Mouse (Mus musculus) heart, adult 9 months (tissue): Measurements from ENCODE around the gene Mmp2.
"Not testable (repeated sequence)": the region's sequence is repeated elsewhere in the genome, so short reads cannot be mapped to it uniquely, and the experiment has no call there.

Experiments
- DNase-seq, 2 experiments: peaks; one replicate each; pipeline ENCODE4 v3.0.0; 2022; ENCODE audit warnings: low spot score in 2 of 2

The Mmp2 gene

DNA sequence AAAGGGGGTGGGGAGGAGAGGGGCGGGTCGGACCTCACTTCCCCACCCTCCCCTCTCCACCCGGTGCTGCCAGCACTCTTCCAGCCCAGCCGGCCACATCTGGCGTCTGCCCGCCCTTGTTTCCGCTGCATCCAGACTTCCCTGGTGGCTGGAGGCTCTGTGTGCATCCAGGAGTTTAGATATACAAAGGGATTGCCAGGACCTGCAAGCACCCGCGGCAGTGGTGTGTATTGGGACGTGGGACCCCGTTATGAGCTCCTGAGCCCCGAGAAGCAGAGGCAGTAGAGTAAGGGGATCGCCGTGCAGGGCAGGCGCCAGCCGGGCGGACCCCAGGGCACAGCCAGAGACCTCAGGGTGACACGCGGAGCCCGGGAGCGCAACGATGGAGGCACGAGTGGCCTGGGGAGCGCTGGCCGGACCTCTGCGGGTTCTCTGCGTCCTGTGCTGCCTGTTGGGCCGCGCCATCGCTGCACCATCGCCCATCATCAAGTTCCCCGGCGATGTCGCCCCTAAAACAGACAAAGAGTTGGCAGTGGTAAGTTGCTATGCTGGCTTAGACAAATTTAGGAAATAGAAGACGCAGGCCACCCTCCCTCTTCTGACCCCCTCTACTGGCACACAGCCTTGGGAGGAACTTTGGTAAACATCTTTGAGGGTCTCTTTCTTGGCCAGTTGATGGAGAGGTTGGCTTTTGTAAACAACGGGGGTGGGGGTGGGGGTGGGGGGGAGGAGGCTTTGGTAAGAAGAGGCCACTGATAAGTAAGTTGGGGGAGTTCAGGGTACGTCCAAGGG, at the start of gene Mmp2:
TSS of gene Mmp2 (plus strand) at position 49 of the 792 bp plus-strand sequence.
- peak; percentile 77 to 79 for DNase-seq

DNA sequence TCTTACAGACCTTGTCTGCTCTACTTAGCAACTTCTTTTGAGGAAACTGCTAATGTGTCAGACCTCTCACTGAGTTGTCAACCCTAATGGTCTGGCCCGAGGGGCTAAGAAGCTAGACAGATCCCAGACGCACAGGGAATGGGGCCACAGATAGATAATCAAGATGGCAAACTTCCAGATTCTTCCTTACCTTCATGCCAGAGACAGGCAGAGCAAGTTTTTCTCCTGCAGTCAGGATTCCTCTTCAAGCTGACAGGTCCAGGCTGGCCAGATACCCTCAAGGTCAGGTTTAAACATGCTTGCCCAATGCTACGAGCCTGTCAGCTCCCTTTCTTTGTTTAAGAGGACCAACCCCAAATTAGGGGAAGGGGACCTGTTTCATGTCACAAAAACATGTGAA, 46.1 kb upstream of the Mmp2 start:
- DNase-seq = no peak

DNA sequence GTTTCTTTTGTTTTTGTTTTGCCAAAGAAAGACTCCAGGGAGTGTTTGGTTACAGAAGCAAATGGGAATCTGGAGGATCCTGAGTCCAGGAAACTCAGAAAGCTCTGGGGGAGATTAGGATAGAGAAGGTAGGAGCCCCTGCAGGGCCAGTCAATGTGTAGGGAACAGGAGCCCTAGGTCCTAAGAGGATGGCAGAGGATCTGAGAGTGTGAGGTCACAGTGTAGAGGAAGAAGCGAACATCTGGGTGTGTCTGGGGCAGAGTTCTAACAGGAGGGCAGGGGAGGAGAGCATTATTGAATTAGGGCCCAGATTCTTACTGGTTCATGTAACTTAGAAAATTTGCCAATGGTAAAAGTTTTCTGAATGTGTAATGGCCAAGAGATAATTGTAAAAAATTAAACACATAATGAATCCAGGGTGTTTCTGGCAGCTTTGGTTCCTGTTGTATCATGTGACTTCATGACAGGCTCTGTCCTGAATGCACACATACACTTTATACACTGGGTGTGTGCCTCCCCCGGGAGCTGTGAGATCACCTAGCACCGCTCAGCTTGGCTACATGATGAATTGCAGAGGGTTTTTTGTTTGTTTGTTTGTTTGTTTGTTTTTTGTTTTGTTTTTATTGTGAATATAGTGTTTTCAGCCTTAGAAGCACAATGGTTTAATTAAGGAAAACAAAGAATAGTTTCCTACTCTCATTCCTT, 43.0 kb upstream of the Mmp2 start:
- DNase-seq = peak in 1 of 2 experiments; percentile 5

DNA sequence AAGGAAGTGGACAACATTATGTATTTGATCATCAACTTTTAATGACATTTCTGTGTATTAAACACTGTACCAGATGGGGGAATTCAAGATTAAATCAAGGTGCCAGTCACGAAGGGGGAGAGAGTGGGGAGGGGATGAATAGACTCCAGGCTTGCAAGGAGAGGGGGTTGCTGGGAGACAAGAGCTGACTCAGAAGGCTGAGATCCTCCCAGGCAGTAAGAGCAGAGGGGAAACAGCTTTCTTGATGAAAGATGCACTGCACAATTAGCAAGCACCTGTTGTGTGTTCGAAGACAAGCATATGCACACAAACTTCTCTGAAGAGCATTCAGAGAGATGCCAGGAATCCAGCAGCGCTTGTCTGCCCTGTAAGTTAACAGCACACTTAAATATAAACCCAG, 36.3 kb upstream of the Mmp2 start:
- no peak for DNase-seq

DNA sequence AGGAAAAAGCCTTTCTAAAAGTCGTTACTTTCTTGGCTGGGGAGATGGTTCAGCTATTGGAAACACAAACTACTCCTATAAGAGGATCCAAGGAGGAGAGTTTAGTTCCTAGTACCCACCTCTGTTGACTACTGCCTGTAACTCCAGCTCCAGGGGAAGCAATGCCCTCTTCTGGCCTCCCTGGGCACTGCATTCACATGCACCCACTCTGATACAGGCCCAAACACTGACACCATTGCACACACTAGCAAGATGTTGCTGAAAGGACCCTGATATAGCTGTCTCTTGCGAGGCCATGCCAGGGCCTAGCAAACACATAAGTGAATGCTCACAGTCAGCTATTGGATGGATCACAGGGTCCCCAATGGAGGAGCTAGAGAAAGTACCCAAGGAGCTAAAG, 35.1 kb upstream of the Mmp2 start:
- not testable (repeated sequence) for DNase-seq

DNA sequence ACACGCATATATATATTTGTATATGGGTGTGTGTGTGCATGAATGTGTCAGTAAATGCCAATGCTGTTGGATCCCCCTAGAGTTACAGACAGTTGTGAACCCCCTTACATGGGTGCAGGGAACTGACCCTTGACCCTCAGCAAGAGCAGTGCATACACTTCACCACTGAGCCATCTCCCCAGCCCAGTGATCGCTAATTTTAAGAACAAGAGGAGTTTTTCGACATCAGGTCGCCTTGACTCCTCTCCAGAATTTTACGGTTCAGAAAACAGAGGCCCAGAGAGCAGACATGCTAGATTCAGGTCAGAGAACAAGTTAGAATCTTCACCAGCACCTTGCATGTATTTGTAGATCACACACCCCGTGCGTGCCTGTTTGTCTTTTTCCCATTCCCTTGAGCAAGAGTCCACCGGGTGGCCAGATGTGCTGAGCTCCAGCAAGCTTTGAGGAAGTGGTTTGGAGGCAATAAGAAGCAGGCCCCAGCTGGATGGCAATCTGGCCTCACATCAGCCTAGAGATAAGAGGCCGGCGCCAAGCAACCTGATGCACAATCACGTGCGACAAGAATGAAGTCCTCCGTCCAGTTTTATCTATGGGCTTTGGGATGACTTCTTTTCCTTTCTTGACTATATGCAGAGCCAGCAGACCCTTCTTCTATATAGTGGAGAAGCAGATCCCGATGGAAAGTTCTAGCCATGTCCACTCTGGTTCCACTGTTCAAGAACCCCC, 33.1 kb upstream of the Mmp2 start:
- no peak for DNase-seq

DNA sequence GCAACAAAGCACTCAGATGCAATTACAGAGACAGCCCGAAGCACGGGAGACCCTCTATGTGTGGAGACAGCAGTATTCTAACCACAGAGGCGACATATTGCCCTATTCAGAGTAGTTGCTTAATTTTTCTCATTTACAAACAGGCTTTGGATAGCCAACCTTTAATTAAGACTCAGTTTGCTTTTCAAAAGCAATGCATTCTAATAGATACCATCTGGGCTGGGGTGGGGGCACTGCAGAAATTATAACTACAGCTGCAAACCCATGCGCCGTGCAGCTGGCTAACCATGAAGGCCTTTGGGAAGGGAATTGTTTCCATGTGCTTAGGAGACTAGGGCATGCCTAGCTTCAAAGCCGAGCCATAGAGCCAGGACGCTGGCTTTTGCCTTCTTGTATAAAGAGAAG, 29.6 kb upstream of the Mmp2 start:
- DNase-seq = no peak

DNA sequence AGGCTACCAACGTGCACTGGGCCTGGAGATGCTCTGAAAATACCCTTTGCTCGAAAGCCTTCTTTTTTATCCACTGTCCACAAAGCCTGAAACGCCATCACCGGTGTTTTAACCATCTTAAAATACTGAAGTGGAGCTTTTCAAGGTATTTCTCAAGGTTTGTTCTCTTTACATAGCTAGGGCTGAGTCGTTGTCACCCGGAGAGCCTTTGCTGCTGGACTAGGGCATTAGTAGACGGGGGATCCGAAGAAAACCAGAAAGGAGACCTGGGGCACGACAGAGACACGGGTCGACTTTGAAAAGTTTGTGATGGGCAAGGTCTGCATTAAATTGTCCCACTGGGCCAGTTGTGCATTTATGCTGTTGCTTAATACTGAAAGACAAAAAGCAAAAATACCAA, 27.7 kb upstream of the Mmp2 start:
- no peak for DNase-seq

DNA sequence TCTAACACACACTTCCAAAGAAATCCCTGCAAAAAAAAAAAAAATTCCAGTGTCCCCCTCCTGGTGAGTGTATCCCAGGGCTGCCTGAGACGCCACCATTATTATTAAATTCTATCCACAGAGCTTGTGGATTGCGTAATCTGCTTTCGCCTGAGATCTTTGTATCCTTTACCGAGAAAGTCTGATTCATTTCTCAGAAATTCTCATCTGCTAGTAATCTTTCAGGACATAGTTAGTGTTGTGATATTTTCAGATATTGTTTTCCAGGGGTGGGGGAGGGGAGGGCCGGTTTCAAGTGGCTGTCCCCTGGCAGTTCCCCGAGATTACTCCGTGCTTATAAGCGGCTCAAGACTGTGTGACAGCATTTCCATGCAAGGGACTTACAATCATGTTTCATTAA, 25.9 kb upstream of the Mmp2 start:
- DNase-seq = peak in 1 of 2 experiments; percentile 28

DNA sequence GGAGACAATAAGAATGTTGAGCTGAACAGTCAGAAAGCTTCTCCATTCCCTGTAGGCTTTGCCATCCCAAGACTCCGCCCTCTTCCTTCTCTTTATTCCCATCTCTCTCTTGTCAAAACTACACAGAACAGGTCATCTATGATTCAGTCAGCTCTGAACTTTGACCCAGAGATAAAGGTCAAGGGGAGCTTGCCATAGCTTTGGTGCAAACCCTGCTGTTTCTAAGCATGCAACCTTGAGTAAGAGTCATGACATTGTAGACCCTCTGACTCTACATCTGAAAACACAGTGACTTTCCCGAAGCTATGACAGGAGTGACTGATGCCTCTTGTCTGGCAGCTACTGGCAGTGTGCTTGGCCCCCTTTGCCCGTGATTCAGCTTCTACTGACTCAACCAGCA, 24.5 kb upstream of the Mmp2 start:
- DNase-seq = no peak

DNA sequence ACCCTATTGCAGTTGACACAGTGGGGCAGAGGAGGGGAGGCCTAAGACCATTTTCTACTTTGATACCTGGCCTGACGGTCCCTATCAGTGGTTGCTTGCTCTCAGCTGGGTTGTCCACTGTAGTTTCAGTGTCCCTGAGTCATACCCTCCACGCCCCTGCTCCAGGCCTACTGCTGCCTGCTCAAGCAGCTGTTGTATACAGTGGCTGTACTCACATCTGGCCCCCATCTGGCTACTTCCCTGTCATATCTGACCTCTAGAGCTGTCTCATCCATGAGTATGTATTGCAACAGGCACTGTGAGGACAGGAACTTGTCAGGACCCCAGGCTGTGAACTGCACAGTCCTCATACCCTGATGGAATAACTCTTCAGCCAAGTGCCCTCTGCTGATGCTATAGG, 14.3 kb upstream of the Mmp2 start:
- DNase-seq = no peak

DNA sequence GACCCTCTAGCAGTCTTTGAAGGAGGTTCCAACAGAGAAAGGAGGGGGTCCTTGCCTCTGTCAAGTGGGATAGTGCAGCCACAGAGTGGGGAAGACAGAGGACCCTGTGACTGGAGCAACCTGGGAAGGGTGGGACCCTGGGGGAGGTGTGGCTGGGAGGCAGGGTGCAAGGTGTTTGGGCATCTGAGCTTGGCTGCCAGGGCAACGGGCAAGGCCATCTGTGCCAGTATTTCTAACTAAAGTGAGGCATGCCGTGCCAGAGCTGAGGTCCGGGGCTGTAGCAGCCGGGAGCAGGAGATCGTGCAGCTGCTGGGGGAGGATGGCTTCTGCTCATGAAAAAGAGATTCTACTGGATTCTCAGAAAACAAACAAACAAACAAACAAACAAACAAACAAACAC, 11.4 kb upstream of the Mmp2 start:
- no peak for DNase-seq

DNA sequence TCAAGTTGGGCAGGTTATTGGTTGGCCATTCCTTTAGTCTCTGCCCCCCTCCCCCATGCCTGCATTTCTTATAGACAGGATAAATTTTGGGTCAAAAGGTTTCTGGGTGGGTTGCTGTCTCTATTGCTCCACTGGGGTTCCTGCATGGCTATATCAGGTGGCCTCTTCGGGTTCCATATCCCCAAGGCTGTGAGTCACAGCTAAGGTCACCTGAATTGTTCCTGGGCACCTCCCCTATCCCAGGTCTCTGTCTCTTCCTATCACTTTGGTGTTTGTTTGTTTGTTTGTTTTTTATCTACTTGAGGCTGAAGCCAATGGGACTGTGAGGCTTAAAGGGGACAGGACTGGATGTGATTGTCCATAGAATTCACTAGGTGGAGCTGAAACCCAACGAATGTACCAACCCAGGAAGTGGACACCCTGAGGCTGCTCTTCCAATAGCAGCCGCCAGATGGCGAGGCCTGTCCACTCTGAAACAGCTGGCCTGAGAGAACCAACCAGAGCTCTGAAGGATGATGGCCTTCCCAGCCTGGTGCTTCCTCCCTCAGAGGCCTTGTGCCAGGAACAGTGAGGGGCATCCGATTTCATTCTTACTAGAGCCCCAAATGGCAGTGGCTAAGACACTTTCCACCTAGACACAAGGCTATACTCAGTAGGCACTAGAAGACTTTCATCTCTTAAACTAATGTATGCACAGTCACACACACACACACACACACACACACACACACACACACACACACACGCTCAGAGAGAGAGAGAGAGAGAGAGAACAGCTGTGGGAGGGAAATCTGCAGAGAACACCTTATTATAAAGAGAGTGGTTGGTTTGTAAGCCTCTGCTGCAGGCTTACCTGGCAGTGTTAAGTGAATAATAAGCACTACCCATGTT, 8.9 kb upstream of the Mmp2 start:
- peak; percentile 81 to 91 for DNase-seq

DNA sequence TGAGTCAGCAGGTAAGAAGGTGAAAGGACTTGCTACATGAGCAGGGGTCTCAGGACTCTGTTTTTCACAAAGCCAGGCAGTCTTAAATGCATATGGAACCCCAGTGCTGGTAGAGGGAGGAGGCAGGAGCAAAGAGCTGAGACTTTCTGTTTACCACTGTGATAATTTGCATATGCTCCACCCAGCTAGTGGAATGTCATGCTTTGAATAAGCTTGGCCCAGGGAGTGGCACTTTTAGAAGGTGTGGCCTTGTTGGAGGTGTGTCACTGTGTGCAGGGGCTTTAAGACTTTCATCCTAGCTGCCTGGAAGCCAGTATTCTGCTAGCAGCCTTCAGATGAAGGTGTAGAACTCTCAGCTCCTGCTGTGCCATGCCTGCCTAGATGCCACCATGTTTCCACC, 5.9 kb upstream of the Mmp2 start:
- no peak for DNase-seq

DNA sequence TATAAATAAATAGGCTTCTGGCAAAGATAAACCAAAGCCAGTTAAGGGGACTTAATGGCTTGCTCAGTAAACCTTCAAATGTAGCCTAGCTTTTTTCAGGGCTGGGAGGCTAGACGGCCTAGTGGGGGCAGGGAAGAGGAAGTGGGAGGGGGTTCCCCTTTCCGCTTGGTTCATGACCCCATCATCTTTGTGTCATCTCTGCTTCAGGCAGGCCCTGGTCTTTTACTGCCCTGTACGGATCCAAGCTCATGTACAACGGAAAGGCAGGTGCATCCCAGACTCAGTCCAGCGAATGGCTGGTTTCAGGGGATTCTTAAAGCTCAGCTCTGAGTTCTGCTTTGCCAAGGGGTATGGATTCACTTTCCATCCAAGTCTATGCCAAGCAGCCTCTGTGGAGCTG, 4.7 kb upstream of the Mmp2 start:
- DNase-seq = no peak

DNA sequence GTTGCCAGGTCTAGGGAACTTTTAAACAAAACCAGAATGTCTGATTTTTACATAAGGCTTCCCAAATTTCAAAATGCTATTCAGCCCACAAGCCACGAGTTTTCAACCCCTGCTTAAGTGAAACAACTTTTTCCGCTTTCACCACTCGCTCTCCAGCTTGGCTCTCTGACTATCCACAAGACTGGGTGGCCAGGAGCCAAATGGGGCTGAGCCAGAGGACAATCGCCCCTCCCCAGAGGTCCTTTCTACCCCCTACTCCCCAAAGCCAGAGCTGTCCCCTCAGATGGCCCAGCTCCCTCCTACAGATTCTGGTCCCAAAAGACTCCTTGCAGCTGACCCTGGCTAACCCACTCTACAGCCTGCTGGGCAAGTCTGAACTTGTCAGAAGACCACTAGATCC, 1.1 kb upstream of the Mmp2 start:
- DNase-seq = peak; percentile 56 to 78

DNA sequence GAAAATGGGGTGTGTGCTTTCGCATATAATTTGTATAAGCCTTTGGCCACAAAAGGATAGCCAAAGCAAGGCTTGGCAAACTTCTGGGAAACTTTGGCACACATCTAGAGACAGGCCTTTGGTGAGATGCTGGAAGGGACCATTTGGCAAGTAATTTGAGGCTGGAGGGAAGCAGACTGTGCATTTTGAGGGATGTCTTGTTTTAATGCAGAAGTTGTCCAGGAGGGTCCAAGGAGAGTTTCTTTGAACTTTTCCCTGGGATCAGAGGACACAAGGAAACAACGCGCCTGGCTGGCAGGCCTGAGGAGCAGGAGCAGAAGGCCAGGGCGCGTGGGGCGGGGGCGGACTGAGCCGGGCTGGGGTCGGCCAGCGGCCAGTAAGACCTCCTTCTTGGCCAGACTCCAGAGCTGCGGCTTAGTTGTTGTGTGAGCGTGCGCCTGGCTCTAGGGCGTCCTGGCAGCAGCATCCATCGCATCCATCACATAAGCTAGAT, 1.2 kb downstream of the Mmp2 start:
- peak; percentile 40 to 66 for DNase-seq

DNA sequence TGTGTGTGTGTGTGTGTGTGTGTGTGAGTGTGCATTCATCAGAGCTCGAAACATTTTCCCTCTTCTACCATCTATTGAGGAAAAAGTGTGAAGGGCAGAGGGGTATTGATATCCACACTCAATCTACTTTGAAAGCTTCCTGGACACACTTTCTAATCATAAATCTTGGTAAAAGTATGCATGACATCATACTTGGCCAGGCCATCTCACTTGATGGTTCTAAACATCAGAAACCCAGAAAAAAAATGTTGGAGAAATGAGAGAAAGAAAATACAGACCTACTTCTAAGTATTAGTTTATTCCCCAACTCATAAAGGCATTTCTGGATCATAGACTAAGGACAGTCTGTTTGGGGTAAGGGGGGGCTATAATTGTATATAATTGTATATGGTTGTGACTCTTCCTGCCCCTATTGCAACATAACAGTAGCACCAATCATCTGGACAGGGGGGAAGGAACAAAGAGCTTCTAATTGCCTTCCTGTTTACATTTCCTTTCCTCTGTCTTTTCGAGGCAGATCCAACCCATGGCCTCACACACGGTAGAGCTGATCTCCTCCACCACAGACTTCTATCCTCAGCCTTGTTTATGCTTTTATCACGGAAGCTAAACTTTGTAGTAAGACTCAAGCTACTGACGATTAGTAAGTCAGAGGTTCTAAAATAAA, 7.1 kb downstream of the Mmp2 start:
- DNase-seq = no peak

DNA sequence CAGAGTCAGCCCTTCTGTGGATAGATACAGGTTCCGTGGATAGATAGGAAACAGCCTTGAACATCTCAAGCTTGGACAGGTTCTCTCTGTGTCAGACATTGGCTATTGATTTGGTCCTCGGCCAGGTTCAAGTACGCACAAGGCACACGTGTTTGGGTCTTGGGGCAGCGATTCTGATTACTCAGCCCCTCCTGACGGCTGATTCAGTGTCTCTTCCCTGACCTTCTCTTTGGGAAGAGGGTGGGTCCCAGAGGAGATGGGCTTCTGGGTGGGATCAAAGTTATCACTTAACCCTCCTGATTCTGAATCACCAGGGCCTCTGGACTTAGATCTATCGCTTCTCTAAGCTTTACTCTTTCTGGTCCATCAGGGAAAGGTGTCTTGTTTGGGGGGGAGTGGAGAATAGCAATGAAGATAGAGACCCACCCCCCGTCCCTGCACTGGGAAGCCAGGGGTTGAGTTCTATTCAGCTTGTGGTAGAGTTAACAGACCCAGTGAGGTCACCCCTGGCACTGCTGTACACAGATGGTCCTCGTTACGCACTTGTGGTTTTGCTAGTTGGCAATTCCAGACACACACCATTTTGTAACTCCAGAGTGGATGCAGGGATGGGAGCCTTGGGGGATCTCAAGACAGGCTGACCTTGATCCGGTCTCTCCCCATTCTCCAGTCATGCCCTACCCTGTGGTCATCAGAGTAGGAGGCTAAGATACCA, 7.9 kb downstream of the Mmp2 start:
- DNase-seq = peak in 1 of 2 experiments; percentile 47

DNA sequence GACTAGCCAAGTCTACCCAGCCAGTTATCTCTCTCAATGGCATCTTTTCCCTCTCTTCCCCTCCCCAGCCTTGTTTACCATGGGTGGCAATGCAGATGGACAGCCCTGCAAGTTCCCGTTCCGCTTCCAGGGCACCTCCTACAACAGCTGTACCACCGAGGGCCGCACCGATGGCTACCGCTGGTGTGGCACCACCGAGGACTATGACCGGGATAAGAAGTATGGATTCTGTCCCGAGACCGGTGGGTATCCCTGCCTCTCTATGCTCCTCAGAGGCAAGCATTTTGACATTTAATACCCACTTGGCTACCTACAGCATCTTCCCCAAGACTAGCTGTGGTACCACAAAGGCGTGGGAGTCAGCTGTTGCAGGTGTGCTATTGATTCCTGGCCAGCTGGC, 8.8 kb downstream of the Mmp2 start:
- no peak for DNase-seq
